Mouse (Mus musculus) layer of hippocampus, adult 2 months (tissue): ENCODE measurements around the gene Col25a1. TPM values are rescaled to one million over a fixed set of nuclear protein-coding genes. Genes with fewer than 3 reads are reported as not detected.

Experiments
- DNase-seq, 2 experiments: peaks; one replicate each; pipeline ENCODE4 v3.0.0; 2022; ENCODE audit warnings: low spot score in 2 of 2
- H3K27ac ChIP-seq: fragments of 200-600 bp; 2 replicates; pipeline ENCODE4 v1.8.1; 2022
- H3K4me3 ChIP-seq: fragments of 200-600 bp; 2 replicates; pipeline ENCODE4 v1.8.1; 2022; ENCODE audit warnings: mild to moderate bottlenecking
- CTCF ChIP-seq: fragments of 200-600 bp; conservative IDR thresholded peaks from 2 replicates; pipeline ENCODE4 v1.8.1; 2022; ENCODE audit warnings: antibody characterized with exemption, mild to moderate bottlenecking, moderate library complexity
- total RNA-seq, 2 experiments: library from RNA; stranded (reverse); gene quantifications; 2 replicates each; pipeline ENCODE4 v1.2.3; 2021

Col25a1 gene
- total RNA-seq, 2 experiments from 2014 or later, result 75.1 to 77.8 TPM

GRCm38 (mm10) chr3:130508330-130508729 is 377.0 kb downstream of the Col25a1 start:
- no peak for DNase-seq
- no peak for TF ChIP-seq CTCF
- H3K4me3 ChIP-seq, result no peak overlapping the region
- no peak overlapping the region for H3K27ac ChIP-seq

- Histone ChIP-seq H3K4me3 (no peak overlapping the region; the same call in 1 of the 2 replicates), H3K27ac (peak overlapping the region; percentile 32)
- DNase-seq, result peak; percentile 15 to 24
- TF ChIP-seq CTCF, result no peak
Measured at GRCm38 (mm10) chr3:130518457-130518879, 387.2 kb downstream of the Col25a1 start.

- TF ChIP-seq CTCF, result no peak
- H3K4me3 ChIP-seq, result no peak overlapping the region
- H3K27ac ChIP-seq, result no peak overlapping the region
- no peak for DNase-seq
Measured at GRCm38 (mm10) chr3:130521834-130522476, 390.7 kb downstream of the Col25a1 start.

GRCm38 (mm10) chr3:130523019-130523418 is 391.7 kb downstream of the Col25a1 start:
- no peak overlapping the region for H3K4me3 ChIP-seq
- H3K27ac ChIP-seq, result no peak overlapping the region
- no peak for TF ChIP-seq CTCF
- DNase-seq, result peak; percentile 23 to 49

- DNase-seq, result no peak
- no peak for TF ChIP-seq CTCF
- no peak overlapping the region for H3K4me3 ChIP-seq
- no peak overlapping the region for H3K27ac ChIP-seq
Measured at GRCm38 (mm10) chr3:130524367-130525137, 393.3 kb downstream of the Col25a1 start.

GRCm38 (mm10) chr3:130535021-130535420 is 403.7 kb downstream of the Col25a1 start:
- Histone ChIP-seq H3K27ac (no peak overlapping the region), H3K4me3 (no peak overlapping the region)
- DNase-seq, result no peak
- TF ChIP-seq CTCF, result no peak

GRCm38 (mm10) chr3:130541541-130541940 is 410.2 kb downstream of the Col25a1 start:
- no peak for TF ChIP-seq CTCF
- H3K27ac ChIP-seq, result peak overlapping the region; percentile 63
- no peak for DNase-seq
- no peak overlapping the region for H3K4me3 ChIP-seq

- DNase-seq, result no peak
- no peak overlapping the region for H3K4me3 ChIP-seq
- no peak overlapping the region for H3K27ac ChIP-seq
- TF ChIP-seq CTCF, result no peak
Measured at GRCm38 (mm10) chr3:130545995-130546394, 414.7 kb downstream of the Col25a1 start.

GRCm38 (mm10) chr3:130549066-130549465 is 417.8 kb downstream of the Col25a1 start:
- TF ChIP-seq CTCF, result no peak
- Histone ChIP-seq H3K4me3 (no peak overlapping the region), H3K27ac (no peak overlapping the region)
- DNase-seq, result no peak

- H3K4me3 ChIP-seq, result no peak overlapping the region
- no peak overlapping the region for H3K27ac ChIP-seq
- no peak for TF ChIP-seq CTCF
- DNase-seq, result no peak
Measured at GRCm38 (mm10) chr3:130556263-130556662, 425.0 kb downstream of the Col25a1 start.

- Histone ChIP-seq H3K27ac (peak overlapping the region; percentile 72), H3K4me3 (no peak overlapping the region)
- no peak for TF ChIP-seq CTCF
- DNase-seq, result peak; percentile 35 to 53
Measured at GRCm38 (mm10) chr3:130565586-130565985, 434.3 kb downstream of the Col25a1 start.

GRCm38 (mm10) chr3:130568331-130569095 is 437.2 kb downstream of the Col25a1 start:
- no peak overlapping the region for H3K4me3 ChIP-seq
- TF ChIP-seq CTCF, result no peak
- peak overlapping the region; percentile 52 for H3K27ac ChIP-seq
- no peak for DNase-seq

- TF ChIP-seq CTCF, result peak; percentile 57
- Histone ChIP-seq H3K4me3 (no peak overlapping the region), H3K27ac (peak overlapping the region; percentile 5; the same call in 1 of the 2 replicates)
- DNase-seq, result no peak
Measured at GRCm38 (mm10) chr3:130573243-130573642, 441.9 kb downstream of the Col25a1 start.
